Mouse (Mus musculus) spleen, adult 12 weeks (tissue): ENCODE results near the gene Fkbp15.
A peak's percentile ranks its signal among the peaks of the same experiment; 100 is the strongest.

ENCODE experiments used
- DNase-seq: peaks from one replicate; pipeline ENCODE4 v3.0.0; 2022; ENCODE audit warnings: low spot score

Fkbp15 gene

GRCm38 (mm10) chr4:62360088-62360804 is at the start of gene Fkbp15, which contains the start of gene Slc31a1:
Fkbp15 (minus strand) TSS chr4:62360548.
Slc31a1 (plus strand) TSS chr4:62360727.
- peak; percentile 91 for DNase-seq

- DNase-seq, result no peak
Observed at GRCm38 (mm10) chr4:62409615-62410014, 49.3 kb upstream of the Fkbp15 start.

GRCm38 (mm10) chr4:62408601-62409282 is 48.4 kb upstream of the Fkbp15 start, which contains the start of the genes Cdc26 and Prpf4:
Cdc26 (minus strand) TSS chr4:62408642.
Prpf4 (plus strand) TSS chr4:62408797.
- DNase-seq, result peak; percentile 91

- DNase-seq, result peak; percentile 55
Observed at GRCm38 (mm10) chr4:62407730-62408582, 47.6 kb upstream of the Fkbp15 start.

GRCm38 (mm10) chr4:62406133-62406532 is 45.8 kb upstream of the Fkbp15 start:
- no peak for DNase-seq

GRCm38 (mm10) chr4:62398956-62399355 is 38.6 kb upstream of the Fkbp15 start:
- DNase-seq, result no peak

- no peak for DNase-seq
Observed at GRCm38 (mm10) chr4:62397616-62398365, 37.4 kb upstream of the Fkbp15 start.

- DNase-seq, result no peak
Observed at GRCm38 (mm10) chr4:62395806-62396205, 35.5 kb upstream of the Fkbp15 start.

GRCm38 (mm10) chr4:62393459-62393858 is 33.1 kb upstream of the Fkbp15 start:
- no peak for DNase-seq

- DNase-seq, result no peak
Observed at GRCm38 (mm10) chr4:62391892-62392291, 31.5 kb upstream of the Fkbp15 start.

- no peak for DNase-seq
Observed at GRCm38 (mm10) chr4:62389592-62390512, 29.5 kb upstream of the Fkbp15 start.

- no peak for DNase-seq
Observed at GRCm38 (mm10) chr4:62385439-62385838, 25.1 kb upstream of the Fkbp15 start.

GRCm38 (mm10) chr4:62384159-62384558 is 23.8 kb upstream of the Fkbp15 start:
- DNase-seq, result no peak

- DNase-seq, result no peak
Observed at GRCm38 (mm10) chr4:62383752-62384151, 23.4 kb upstream of the Fkbp15 start.

- DNase-seq, result no peak
Observed at GRCm38 (mm10) chr4:62383207-62383606, 22.9 kb upstream of the Fkbp15 start.

GRCm38 (mm10) chr4:62379724-62380381 is 19.5 kb upstream of the Fkbp15 start:
- DNase-seq, result no peak

- no peak for DNase-seq
Observed at GRCm38 (mm10) chr4:62376123-62376522, 15.8 kb upstream of the Fkbp15 start.

GRCm38 (mm10) chr4:62374342-62374741 is 14.0 kb upstream of the Fkbp15 start:
- DNase-seq, result no peak

GRCm38 (mm10) chr4:62373668-62374067 is 13.3 kb upstream of the Fkbp15 start:
- no peak for DNase-seq
